Mouse (Mus musculus) small intestine, adult 2 months (tissue): ENCODE measurements at regions not wholly inside any gene's neighbourhood (a gene's known extent, or its start where the extent isn't known, plus 50 kb on each side); places are given as distances from the start of the nearest gene placed in this dataset.

Source experiments
- CTCF ChIP-seq: fragments of 200-500 bp; IDR thresholded peaks from 2 replicates; pipeline ENCODE4 v1.5.1; 2012; ENCODE audit warnings: low read depth, mild to moderate bottlenecking, control low read depth, inconsistent platforms, low read length, moderate library complexity, mixed read lengths; ENCODE audit not compliant: insufficient replicate concordance, insufficient read length; ENCODE audit errors: extremely low read depth
- POLR2A ChIP-seq: fragments of 200-500 bp; IDR thresholded peaks from 2 replicates; pipeline ENCODE4 v1.6.1; 2012; ENCODE audit warnings: low read depth, mild to moderate bottlenecking, control low read depth, inconsistent platforms, low read length, moderate library complexity

DNA sequence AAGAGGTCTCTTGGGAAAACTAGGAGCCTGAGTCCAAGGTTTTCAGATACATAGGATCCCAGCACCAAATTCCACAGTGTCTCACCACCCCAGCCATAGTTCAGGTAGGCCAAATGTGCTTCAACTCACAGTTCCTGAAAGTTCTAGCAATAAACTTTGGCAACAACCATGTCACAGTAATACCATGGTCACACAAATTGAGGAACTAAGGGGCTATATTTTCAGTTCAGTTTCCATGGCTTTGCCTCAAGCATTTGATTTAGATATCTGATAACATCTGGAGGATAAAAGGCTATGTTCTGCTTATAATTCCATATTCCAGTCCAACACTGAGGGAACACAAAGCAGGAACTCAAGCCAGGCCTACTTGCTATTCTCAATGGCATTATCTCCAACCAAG, 256.2 kb upstream of the Erbb4 start:
- TF ChIP-seq CTCF (no peak), POLR2A (no peak)
